Mouse (Mus musculus) thymus, adult 18-20 months (tissue): ENCODE data around the gene Mansc4.

Experiments
- DNase-seq, 2 experiments: peaks; one replicate each; pipeline ENCODE4 v3.0.0; 2022; ENCODE audit warnings: mixed read lengths in 2 of 2

Mansc4 gene

GRCm38 (mm10) chr6:147086594-147087225 is at the start of gene Mansc4:
Gene Mansc4, minus strand, starts transcription at chr6:147087032.
- no peak for DNase-seq

- DNase-seq = no peak
Observed at GRCm38 (mm10) chr6:147127239-147127638, 40.4 kb upstream of the Mansc4 start.

- DNase-seq = no peak
Observed at GRCm38 (mm10) chr6:147121320-147121719, 34.5 kb upstream of the Mansc4 start.

GRCm38 (mm10) chr6:147118190-147118589 is 31.4 kb upstream of the Mansc4 start:
- no peak for DNase-seq

- DNase-seq = no peak
Observed at GRCm38 (mm10) chr6:147117764-147118163, 30.9 kb upstream of the Mansc4 start.

- peak in 1 of 2 experiments; percentile 38 for DNase-seq
Observed at GRCm38 (mm10) chr6:147116579-147116978, 29.7 kb upstream of the Mansc4 start.

- DNase-seq = no peak
Observed at GRCm38 (mm10) chr6:147109283-147109682, 22.5 kb upstream of the Mansc4 start.

- no peak for DNase-seq
Observed at GRCm38 (mm10) chr6:147106716-147107115, 19.9 kb upstream of the Mansc4 start.

GRCm38 (mm10) chr6:147105529-147105928 is 18.7 kb upstream of the Mansc4 start:
- DNase-seq = no peak

- DNase-seq = no peak
Observed at GRCm38 (mm10) chr6:147102293-147102692, 15.5 kb upstream of the Mansc4 start.

- DNase-seq = peak; percentile 26 to 59
Observed at GRCm38 (mm10) chr6:147099458-147100277, 12.8 kb upstream of the Mansc4 start.

GRCm38 (mm10) chr6:147097346-147097929 is 10.6 kb upstream of the Mansc4 start:
- no peak for DNase-seq

- no peak for DNase-seq
Observed at GRCm38 (mm10) chr6:147096934-147097333, 10.1 kb upstream of the Mansc4 start.

GRCm38 (mm10) chr6:147096109-147096508 is 9.3 kb upstream of the Mansc4 start:
- DNase-seq = no peak

- no peak for DNase-seq
Observed at GRCm38 (mm10) chr6:147094771-147095170, 7.9 kb upstream of the Mansc4 start.

GRCm38 (mm10) chr6:147092136-147092535 is 5.3 kb upstream of the Mansc4 start:
- no peak for DNase-seq

GRCm38 (mm10) chr6:147091136-147092120 is 4.6 kb upstream of the Mansc4 start, which contains the start of gene Klhl42:
Gene Klhl42, plus strand, starts transcription at chr6:147091379.
- DNase-seq = peak; percentile 77 to 84

- DNase-seq = no peak
Observed at GRCm38 (mm10) chr6:147090191-147090590, 3.4 kb upstream of the Mansc4 start.

GRCm38 (mm10) chr6:147088517-147088916 is 1.7 kb upstream of the Mansc4 start:
- no peak for DNase-seq

GRCm38 (mm10) chr6:147087736-147088135 is 904 bp upstream of the Mansc4 start:
- no peak for DNase-seq

- no peak for DNase-seq
Observed at GRCm38 (mm10) chr6:147085398-147086040, 1.3 kb downstream of the Mansc4 start.

GRCm38 (mm10) chr6:147079919-147080318 is 6.9 kb downstream of the Mansc4 start:
- DNase-seq = no peak
